Mouse (Mus musculus) G1E (cell line): Measurements from ENCODE around the gene Thbs4. TPM values are rescaled to one million over a fixed set of nuclear protein-coding genes. Genes with fewer than 3 reads are reported as not detected.

ENCODE experiments used
- ATAC-seq: 2 replicates; pipeline ENCODE4 v1.8.0; 2016; ENCODE audit warnings: mild to moderate bottlenecking; ENCODE audit not compliant: insufficient number of reproducible peaks, poor library complexity, low FRiP score, severe bottlenecking; ENCODE audit errors: extremely low read depth
- DNase-seq: peaks from one replicate; pipeline ENCODE4 v3.0.0; 2012; ENCODE audit warnings: low spot score
- H3K27me3 ChIP-seq: 2 replicates; pipeline ENCODE4 v1.6.1; 2012; ENCODE audit warnings: mild to moderate bottlenecking, low read length, inconsistent platforms; ENCODE audit not compliant: insufficient read depth
- H3K36me3 ChIP-seq: replicated peaks from 2 replicates; pipeline ENCODE3; 2012; ENCODE audit warnings: mild to moderate bottlenecking, inconsistent platforms
- H3K4me1 ChIP-seq: 2 replicates; pipeline ENCODE4 v1.6.1; 2012; ENCODE audit warnings: low read depth, low read length, inconsistent platforms, mixed read lengths; ENCODE audit not compliant: insufficient read depth
- H3K4me3 ChIP-seq: 2 replicates; pipeline ENCODE4 v1.5.1; 2012; ENCODE audit warnings: low read depth, mild to moderate bottlenecking, inconsistent platforms, low read length, moderate library complexity, mixed read lengths
- H3K9me3 ChIP-seq: replicated peaks from 2 replicates; pipeline ENCODE4 v1.6.1; 2012; ENCODE audit warnings: inconsistent platforms
- CTCF ChIP-seq: IDR thresholded peaks from 2 replicates; pipeline ENCODE4 v1.5.1; 2012; ENCODE audit warnings: low read depth, low read length, inconsistent platforms, mixed read lengths
- GATA1 ChIP-seq: IDR thresholded peaks from 2 replicates; pipeline ENCODE4 v1.6.1; 2012; ENCODE audit warnings: borderline replicate concordance, low read length, inconsistent platforms, mixed read lengths
- GATA2 ChIP-seq: IDR thresholded peaks from 2 replicates; pipeline ENCODE4 v1.6.1; 2012; ENCODE audit warnings: low read depth, low read length, inconsistent platforms, borderline replicate concordance
- POLR2AphosphoS5 ChIP-seq: IDR thresholded peaks from 2 replicates; pipeline ENCODE4 v1.6.1; 2012; ENCODE audit warnings: low read depth, low read length, inconsistent platforms; ENCODE audit not compliant: insufficient replicate concordance
- TAL1 ChIP-seq: conservative IDR thresholded peaks from 2 replicates; pipeline ENCODE4 v1.6.1; 2012; ENCODE audit warnings: low read depth, low read length, inconsistent platforms, mixed read lengths
- polyA plus RNA-seq: library from polyadenylated mRNA; stranded (reverse); fragments of >175 nt; gene quantifications from 2 replicates; pipeline ENCODE4 v1.2.3, GENCODE M21; 2012
- total RNA-seq, 2 experiments: library from RNA; stranded (forward) in 1 of 2; stranded (reverse) in 1 of 2; fragments of 200-1000 nt in 1 of 2; fragments of >200 nt in 1 of 2; fragmentation: Nextera tagmentation in 1 of 2; gene quantifications; 2 replicates each; pipeline ENCODE4 v1.2.3; 2014 to 2017

Gene Thbs4
- total and polyA plus RNA-seq, 3 experiments: not detected

DNA sequence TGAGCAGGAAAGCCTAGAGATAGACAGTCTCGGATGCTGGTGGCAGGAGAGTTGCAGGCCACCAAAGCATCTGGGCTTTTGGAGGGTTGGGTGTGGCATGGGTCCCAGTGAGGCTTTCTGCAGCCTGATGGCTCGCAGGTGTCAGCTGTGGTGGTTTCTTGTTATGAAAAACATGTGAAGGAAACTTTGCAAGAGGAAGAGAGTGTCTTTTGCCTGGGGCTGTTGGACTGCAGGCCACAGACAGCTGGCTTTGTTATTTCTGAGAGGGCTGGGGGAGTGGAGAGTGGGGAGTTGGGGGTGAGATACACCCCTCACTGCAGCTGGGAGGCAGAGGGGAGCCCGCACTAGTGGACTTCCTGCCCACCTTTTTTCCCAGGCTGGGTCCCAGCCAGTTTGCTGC lies 55.8 kb downstream of the Thbs4 start:
- TF ChIP-seq GATA1 (no peak), GATA2 (no peak), CTCF (no peak), TAL1 (no peak), POLR2AphosphoS5 (no peak)
- H3K4me1 ChIP-seq: peaks cover 13% of the 10 kb centered on the region
- no peaks in the 10 kb centered on the region for H3K36me3 ChIP-seq
- H3K4me3 ChIP-seq: no peak overlapping the region
- ATAC-seq (no peak), DNase-seq (no peak)
- no peaks in the 10 kb centered on the region for H3K9me3 ChIP-seq
- peaks cover 19% of the 10 kb centered on the region for H3K27me3 ChIP-seq

DNA sequence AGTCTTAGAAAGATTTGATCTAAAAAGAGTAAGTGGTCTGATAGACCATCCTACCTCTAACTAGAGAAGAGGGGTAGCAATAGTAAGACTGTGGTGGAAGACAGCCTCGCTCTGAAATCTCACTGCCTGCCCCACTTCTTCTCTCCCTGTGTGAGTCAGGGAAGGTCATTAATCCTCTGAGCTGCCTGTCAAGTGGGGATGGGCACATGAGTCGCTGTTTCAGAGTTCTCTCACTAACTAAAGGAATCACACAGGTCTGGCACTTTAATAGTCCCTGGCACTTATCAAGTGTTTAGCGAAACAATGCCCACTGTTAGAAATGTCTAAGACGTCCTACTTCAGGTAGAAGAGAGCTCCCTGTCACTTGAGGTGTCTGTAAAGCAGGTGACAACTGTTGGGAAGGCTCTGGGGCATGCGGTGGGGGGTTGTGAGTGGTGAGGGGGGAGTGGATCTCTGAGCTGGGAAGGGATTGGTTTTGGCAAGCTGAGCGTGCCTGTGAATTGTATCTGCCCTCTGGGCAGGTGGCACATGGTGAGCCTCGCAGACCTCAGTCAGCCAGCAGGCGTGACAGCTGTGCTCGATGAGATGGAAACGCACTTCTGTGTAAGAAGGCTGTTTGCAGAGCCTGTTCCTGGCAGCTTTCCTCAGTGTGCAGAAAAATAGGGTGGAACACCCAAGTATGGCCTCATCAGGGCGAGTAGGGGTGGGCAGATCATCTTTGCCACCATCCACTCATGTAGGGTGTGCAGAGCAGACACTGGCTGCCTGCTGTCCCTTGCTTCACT lies 57.9 kb downstream of the Thbs4 start:
- no peaks in the 10 kb centered on the region for H3K36me3 ChIP-seq
- no peak overlapping the region for H3K4me3 ChIP-seq
- no peak for DNase-seq
- H3K27me3 ChIP-seq: peaks cover 32% of the 10 kb centered on the region
- TF ChIP-seq POLR2AphosphoS5 (no peak), TAL1 (no peak), GATA2 (no peak), GATA1 (no peak), CTCF (no peak)
- H3K4me1 ChIP-seq: no peaks in the 10 kb centered on the region; the same call in 1 of the 2 replicates
- no peaks in the 10 kb centered on the region for H3K9me3 ChIP-seq
- no peak for ATAC-seq

DNA sequence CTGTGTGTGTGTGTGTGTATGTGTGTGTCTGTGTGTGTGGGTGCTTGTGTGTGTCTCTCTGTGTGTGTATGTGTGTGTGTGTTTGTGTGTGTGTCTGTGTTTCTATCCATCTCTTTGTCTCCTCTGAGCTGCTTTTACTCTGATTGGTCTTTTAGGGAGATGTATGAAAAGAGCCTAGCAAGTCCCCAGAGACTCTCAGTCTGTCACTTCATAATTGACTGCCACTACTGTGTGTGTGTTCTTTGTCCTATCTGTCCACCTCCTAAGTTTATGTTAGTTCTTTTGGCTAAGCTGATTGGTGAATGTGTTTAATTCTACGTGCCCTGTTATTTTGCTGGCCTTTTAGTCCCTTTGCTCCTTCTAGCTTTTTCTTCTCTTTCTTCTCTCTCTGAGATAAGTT lies 58.9 kb downstream of the Thbs4 start:
- DNase-seq: no peak
- TF ChIP-seq GATA1 (no peak), TAL1 (no peak), GATA2 (no peak), POLR2AphosphoS5 (no peak), CTCF (no peak)
- Histone ChIP-seq H3K27me3 (peaks cover 33% of the 10 kb centered on the region), H3K4me3 (no peak overlapping the region), H3K36me3 (no peaks in the 10 kb centered on the region), H3K4me1 (no peaks in the 10 kb centered on the region; the same call in 1 of the 2 replicates), H3K9me3 (no peaks in the 10 kb centered on the region)
- ATAC-seq: no peak

- TF ChIP-seq GATA1 (no peak), CTCF (no peak), GATA2 (no peak), TAL1 (no peak), POLR2AphosphoS5 (no peak)
- Histone ChIP-seq H3K9me3 (no peaks in the 10 kb centered on the region), H3K36me3 (no peaks in the 10 kb centered on the region), H3K4me1 (no peaks in the 10 kb centered on the region; the same call in 1 of the 2 replicates), H3K27me3 (peaks cover 46% of the 10 kb centered on the region), H3K4me3 (no peak overlapping the region)
- DNase-seq (no peak), ATAC-seq (no peak)
These were observed 60.9 kb downstream of the Thbs4 start for GRCm38 (mm10) chr13:92733741-92734140.

DNA sequence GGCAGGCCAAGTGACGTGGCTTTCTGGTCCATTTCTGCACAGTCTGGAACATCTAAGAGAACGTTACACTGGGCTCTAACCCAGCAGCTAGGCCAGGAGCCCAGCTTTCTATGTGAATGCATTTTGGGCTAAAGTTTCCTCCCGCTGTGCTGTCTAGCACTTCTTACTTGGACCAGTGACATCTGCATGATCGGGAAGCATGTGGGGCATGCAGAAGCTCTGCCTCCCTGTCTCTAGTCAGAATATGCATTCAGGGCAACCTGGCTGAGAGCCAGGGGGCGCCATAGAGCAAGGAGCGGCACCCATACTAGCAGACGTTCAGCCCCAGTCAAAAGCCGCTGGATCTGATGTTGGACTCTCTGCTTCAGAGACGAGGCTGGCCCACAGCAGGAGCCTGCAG lies 61.4 kb downstream of the Thbs4 start:
- Histone ChIP-seq H3K4me1 (no peaks in the 10 kb centered on the region; the same call in 1 of the 2 replicates), H3K9me3 (no peaks in the 10 kb centered on the region), H3K36me3 (no peaks in the 10 kb centered on the region), H3K4me3 (no peak overlapping the region), H3K27me3 (peaks cover 42% of the 10 kb centered on the region)
- ATAC-seq: no peak
- peak; percentile 43 for DNase-seq
- no peak for TF ChIP-seq TAL1
- no peak for TF ChIP-seq GATA1
- peak; percentile 77 for TF ChIP-seq CTCF
- no peak for TF ChIP-seq GATA2
- no peak for TF ChIP-seq POLR2AphosphoS5

- Histone ChIP-seq H3K4me1 (no peaks in the 10 kb centered on the region; the same call in 1 of the 2 replicates), H3K4me3 (no peak overlapping the region), H3K27me3 (peaks cover 42% of the 10 kb centered on the region), H3K36me3 (no peaks in the 10 kb centered on the region), H3K9me3 (no peaks in the 10 kb centered on the region)
- TF ChIP-seq CTCF (no peak), GATA1 (no peak), POLR2AphosphoS5 (no peak), TAL1 (no peak), GATA2 (no peak)
- ATAC-seq: no peak
- no peak for DNase-seq
These were observed 61.8 kb downstream of the Thbs4 start for GRCm38 (mm10) chr13:92732836-92733235.

GRCm38 (mm10) chr13:92731811-92732210 lies 62.8 kb downstream of the Thbs4 start:
- DNase-seq: no peak
- no peaks in the 10 kb centered on the region for H3K9me3 ChIP-seq
- H3K4me3 ChIP-seq: no peak overlapping the region

More at GRCm38 (mm10) chr13:92731811-92732210, 62.8 kb downstream of the Thbs4 start:
- H3K27me3 ChIP-seq: peaks cover 37% of the 10 kb centered on the region
- no peaks in the 10 kb centered on the region for H3K36me3 ChIP-seq
- H3K4me1 ChIP-seq: no peaks in the 10 kb centered on the region; the same call in 1 of the 2 replicates
- TF ChIP-seq GATA1 (no peak), POLR2AphosphoS5 (no peak), CTCF (no peak), GATA2 (no peak), TAL1 (no peak)
- ATAC-seq: no peak
